Mouse (Mus musculus): ENCODE results near the gene Zfp36. TPM values are rescaled to one million over a fixed set of nuclear protein-coding genes. Genes with fewer than 3 reads are reported as not detected.
A peak's percentile ranks its signal among the peaks of the same experiment; 100 is the strongest.

Zfp36 gene
- polyA plus RNA-seq, 1 experiment from 2014 or later, result 18.5 TPM

DNA sequence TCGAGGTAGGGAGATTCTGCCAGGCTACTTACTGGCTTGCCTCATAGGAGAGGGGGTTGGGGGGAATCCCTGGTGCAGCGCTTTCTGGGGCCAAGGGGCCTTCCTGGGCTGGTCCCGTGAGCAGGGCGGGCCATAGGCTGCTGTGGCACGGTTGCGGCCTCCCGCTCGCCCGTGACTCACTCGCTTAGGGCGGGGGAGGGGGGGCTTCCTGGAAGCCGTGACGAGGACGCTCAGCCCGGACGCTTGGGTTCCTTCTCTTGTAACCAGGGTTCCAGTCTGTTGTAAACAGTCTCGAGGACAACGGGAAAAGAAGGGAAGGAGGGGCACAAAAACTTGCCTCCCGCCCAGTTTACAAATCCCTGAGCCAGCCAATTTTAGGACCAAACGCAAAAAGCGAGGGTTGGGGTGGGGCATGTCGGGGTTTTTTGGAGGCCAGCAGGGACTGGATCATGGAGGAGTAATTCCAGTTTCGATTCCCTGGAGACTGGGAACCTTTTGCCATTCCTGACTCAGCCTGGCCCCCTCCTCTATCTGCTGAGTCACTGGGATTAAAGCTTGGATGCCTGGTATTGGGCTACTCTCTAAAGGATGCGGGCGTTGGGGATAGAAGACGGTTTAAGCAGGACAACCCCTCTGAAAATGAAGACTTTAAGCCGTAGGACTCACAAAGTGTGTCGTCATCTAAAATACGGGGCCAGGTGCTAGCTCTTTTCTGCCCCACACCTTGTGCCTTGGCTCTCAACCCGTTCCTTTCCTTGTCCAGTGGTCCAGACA lies 1.2 kb upstream of the Zfp36 start:
- H3K4me2 ChIP-seq (ENCODE audit: low read depth, low read length), result peak overlapping the region; percentile 66
- 0 out of 2 replicates have a peak, but pooled peaks cover 6% of the 10 kb centered on the region for H3K36me3 ChIP-seq (ENCODE audit: control insufficient read depth, insufficient read depth)
- H3K9me3 ChIP-seq (replicated peaks; ENCODE audit: control insufficient read depth, low read length), result no peaks in the 10 kb centered on the region
- H3K9ac ChIP-seq (ENCODE audit: low read length), result peak overlapping the region; percentile 70
- H3K27ac ChIP-seq (ENCODE audit: low read length), result peak overlapping the region; percentile 97
- peaks cover 61% of the 10 kb centered on the region for H3K4me1 ChIP-seq (ENCODE audit: control insufficient read depth, insufficient read depth, low read length)
- ATAC-seq (replicated peaks; ENCODE audit: extremely low read depth, insufficient read depth, low FRiP score), result peak; percentile 37
- H3K4me3 ChIP-seq (ENCODE audit: low read length), result peak overlapping the region; percentile 42
- 7% methylated on average over 30 of the region's 30 CpGs for WGBS
- no peaks in the 10 kb centered on the region for H3K27me3 ChIP-seq (ENCODE audit: control insufficient read depth, insufficient read depth, low read length)

GRCm38 (mm10) chr7:28378769-28379651 lies 1.0 kb downstream of the Zfp36 start:
- no peaks in the 10 kb centered on the region for H3K27me3 ChIP-seq (ENCODE audit: control insufficient read depth, insufficient read depth, low read length)
- H3K9me3 ChIP-seq (replicated peaks; ENCODE audit: control insufficient read depth, low read length), result no peaks in the 10 kb centered on the region
- H3K4me3 ChIP-seq (ENCODE audit: low read length), result peak overlapping the region; percentile 81
- H3K4me2 ChIP-seq (ENCODE audit: low read depth, low read length), result peak overlapping the region; percentile 93
- H3K4me1 ChIP-seq (ENCODE audit: control insufficient read depth, insufficient read depth, low read length), result peaks cover 68% of the 10 kb centered on the region
- peak; percentile 50 for ATAC-seq (replicated peaks; ENCODE audit: extremely low read depth, insufficient read depth, low FRiP score)
- H3K27ac ChIP-seq (ENCODE audit: low read length), result peak overlapping the region; percentile 97
- 0 out of 2 replicates have a peak, but pooled peaks cover 3% of the 10 kb centered on the region for H3K36me3 ChIP-seq (ENCODE audit: control insufficient read depth, insufficient read depth)
- WGBS, result under 1% methylated on average over 53 of the region's 53 CpGs
- peak overlapping the region; percentile 92 for H3K9ac ChIP-seq (ENCODE audit: low read length)

GRCm38 (mm10) chr7:28378066-28378690 lies 1.9 kb downstream of the Zfp36 start:
- peak overlapping the region; percentile 81 for H3K4me3 ChIP-seq (ENCODE audit: low read length)
- WGBS, result 19% methylated on average over 32 of the region's 32 CpGs
- H3K4me2 ChIP-seq (ENCODE audit: low read depth, low read length), result peak overlapping the region; percentile 93
- 0 out of 2 replicates have a peak, but pooled peaks cover 3% of the 10 kb centered on the region for H3K36me3 ChIP-seq (ENCODE audit: control insufficient read depth, insufficient read depth)
- no peaks in the 10 kb centered on the region for H3K9me3 ChIP-seq (replicated peaks; ENCODE audit: control insufficient read depth, low read length)
- peak overlapping the region; percentile 97 for H3K27ac ChIP-seq (ENCODE audit: low read length)
- no peak for ATAC-seq (replicated peaks; ENCODE audit: extremely low read depth, insufficient read depth, low FRiP score)
- H3K4me1 ChIP-seq (ENCODE audit: control insufficient read depth, insufficient read depth, low read length), result peaks cover 62% of the 10 kb centered on the region
- H3K27me3 ChIP-seq (ENCODE audit: control insufficient read depth, insufficient read depth, low read length), result no peaks in the 10 kb centered on the region
- H3K9ac ChIP-seq (ENCODE audit: low read length), result peak overlapping the region; percentile 92

DNA sequence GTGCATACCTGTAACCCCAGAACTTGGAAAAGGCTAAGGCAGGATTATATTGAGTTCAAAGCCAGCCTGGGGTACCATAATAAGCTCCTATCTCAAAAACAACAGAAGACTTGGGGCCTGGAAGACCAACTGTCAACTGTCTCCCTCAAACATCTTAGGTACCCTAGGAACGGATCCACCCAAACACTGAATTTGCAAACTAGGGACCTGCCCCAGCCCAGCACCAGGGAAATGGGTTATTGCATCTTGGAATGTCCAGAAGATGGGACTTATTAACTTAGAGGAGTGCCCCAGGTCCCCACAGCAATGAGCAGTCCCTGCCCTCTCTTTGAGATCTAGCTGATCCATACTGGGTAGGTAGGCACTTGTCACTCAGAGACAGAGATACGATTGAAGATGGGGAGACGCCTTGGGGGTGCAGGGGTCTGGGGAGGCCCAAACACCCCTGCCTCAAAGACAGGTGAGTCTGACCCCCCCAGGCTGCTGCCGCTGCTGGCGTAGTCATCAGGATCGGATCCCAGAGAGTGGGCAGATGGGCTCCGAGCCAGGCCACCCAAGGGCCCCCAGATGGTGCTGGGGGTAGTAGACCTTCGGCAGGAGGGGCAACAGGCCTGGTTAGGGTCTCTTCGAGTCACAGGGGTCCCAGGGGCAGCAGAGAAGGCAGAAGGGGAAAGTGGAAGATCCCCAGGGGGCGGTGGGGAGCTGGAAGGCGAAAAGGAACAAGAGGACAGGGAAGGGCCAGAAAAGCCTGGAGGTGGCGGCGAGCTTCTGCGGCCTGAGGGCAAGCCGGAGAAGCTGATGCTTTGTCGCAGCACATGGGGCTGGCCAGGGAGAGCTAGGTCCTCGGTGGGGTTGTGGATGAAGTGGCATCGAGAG lies 2.6 kb downstream of the Zfp36 start:
- Histone ChIP-seq H3K9ac (ENCODE audit: low read length) (peak overlapping the region; percentile 92), H3K4me3 (ENCODE audit: low read length) (peak overlapping the region; percentile 81), H3K4me2 (ENCODE audit: low read depth, low read length) (peak overlapping the region; percentile 93), H3K27ac (ENCODE audit: low read length) (peak overlapping the region; percentile 97), H3K4me1 (ENCODE audit: control insufficient read depth, insufficient read depth, low read length) (peaks cover 55% of the 10 kb centered on the region), H3K9me3 (replicated peaks; ENCODE audit: control insufficient read depth, low read length) (no peaks in the 10 kb centered on the region), H3K27me3 (ENCODE audit: control insufficient read depth, insufficient read depth, low read length) (no peaks in the 10 kb centered on the region), H3K36me3 (ENCODE audit: control insufficient read depth, insufficient read depth) (0 out of 2 replicates have a peak, but pooled peaks cover 3% of the 10 kb centered on the region)
- ATAC-seq (replicated peaks; ENCODE audit: extremely low read depth, insufficient read depth, low FRiP score), result no peak
- WGBS, result 55% methylated on average over 18 of the region's 18 CpGs

- WGBS, result 6% methylated on average over 30 of the region's 30 CpGs
- H3K4me2 ChIP-seq (ENCODE audit: low read depth, low read length), result peak overlapping the region; percentile 93
- ATAC-seq (replicated peaks; ENCODE audit: extremely low read depth, insufficient read depth, low FRiP score), result no peak
- H3K27me3 ChIP-seq (ENCODE audit: control insufficient read depth, insufficient read depth, low read length), result no peaks in the 10 kb centered on the region
- H3K4me3 ChIP-seq (ENCODE audit: low read length), result peak overlapping the region; percentile 81
- H3K4me1 ChIP-seq (ENCODE audit: control insufficient read depth, insufficient read depth, low read length), result peaks cover 45% of the 10 kb centered on the region
- peak overlapping the region; percentile 92 for H3K9ac ChIP-seq (ENCODE audit: low read length)
- peak overlapping the region; percentile 100 for H3K27ac ChIP-seq (ENCODE audit: low read length)
- 0 out of 2 replicates have a peak, but pooled peaks cover 3% of the 10 kb centered on the region for H3K36me3 ChIP-seq (ENCODE audit: control insufficient read depth, insufficient read depth)
- no peaks in the 10 kb centered on the region for H3K9me3 ChIP-seq (replicated peaks; ENCODE audit: control insufficient read depth, low read length)
These were observed 3.9 kb downstream of the Zfp36 start for GRCm38 (mm10) chr7:28376011-28376771.

DNA sequence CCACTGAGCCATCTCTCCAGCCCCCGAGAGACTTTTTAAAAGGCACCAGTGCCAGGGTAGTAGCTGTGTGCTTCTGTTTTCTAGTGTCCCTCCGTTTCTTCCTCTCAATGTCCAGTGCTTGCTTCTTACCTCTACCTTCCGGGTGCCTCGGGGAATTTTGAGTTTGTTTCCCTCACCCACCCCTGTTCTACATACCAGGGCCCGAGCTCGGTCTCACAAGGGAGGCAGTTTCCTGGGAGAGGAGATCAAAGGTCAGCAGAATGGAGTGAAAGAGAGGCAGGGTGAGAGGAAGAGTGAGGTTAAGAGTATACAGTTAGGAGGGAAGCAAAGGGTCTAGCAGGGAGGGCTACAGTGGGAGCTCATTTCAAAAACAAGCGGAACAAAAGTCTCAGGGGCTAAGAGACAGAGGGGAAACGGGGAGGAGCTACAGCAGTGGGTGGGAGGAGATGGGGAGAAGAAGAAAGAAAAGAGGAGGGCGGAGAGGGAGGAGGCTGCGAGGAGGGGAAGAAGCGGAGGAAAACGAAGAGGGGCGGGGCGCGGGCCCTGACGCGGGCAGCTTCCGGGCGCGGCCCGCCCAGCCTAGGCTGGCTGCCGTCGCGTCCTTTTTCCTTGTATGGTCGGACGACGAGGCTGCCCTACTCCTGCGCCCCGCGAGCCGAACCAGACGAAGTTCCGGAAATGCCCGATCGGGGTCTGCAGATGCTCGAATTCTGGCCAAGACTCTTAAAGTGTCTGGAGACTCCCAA lies 4.7 kb downstream of the Zfp36 start:
- Histone ChIP-seq H3K27ac (ENCODE audit: low read length) (peak overlapping the region; percentile 100), H3K4me1 (ENCODE audit: control insufficient read depth, insufficient read depth, low read length) (peaks cover 45% of the 10 kb centered on the region), H3K4me3 (ENCODE audit: low read length) (peak overlapping the region; percentile 81), H3K4me2 (ENCODE audit: low read depth, low read length) (peak overlapping the region; percentile 93), H3K9ac (ENCODE audit: low read length) (peak overlapping the region; percentile 92), H3K27me3 (ENCODE audit: control insufficient read depth, insufficient read depth, low read length) (no peaks in the 10 kb centered on the region), H3K9me3 (replicated peaks; ENCODE audit: control insufficient read depth, low read length) (no peaks in the 10 kb centered on the region), H3K36me3 (ENCODE audit: control insufficient read depth, insufficient read depth) (0 out of 2 replicates have a peak, but pooled peaks cover 3% of the 10 kb centered on the region)
- WGBS, result under 1% methylated on average over 35 of the region's 36 CpGs
- peak; percentile 52 for ATAC-seq (replicated peaks; ENCODE audit: extremely low read depth, insufficient read depth, low FRiP score)

- H3K36me3 ChIP-seq (ENCODE audit: control insufficient read depth, insufficient read depth), result 0 out of 2 replicates have a peak, but pooled peaks cover 6% of the 10 kb centered on the region
- H3K27me3 ChIP-seq (ENCODE audit: control insufficient read depth, insufficient read depth, low read length), result no peaks in the 10 kb centered on the region
- H3K9ac ChIP-seq (ENCODE audit: low read length), result no peak overlapping the region; the same call in 1 of the 2 replicates
- H3K4me1 ChIP-seq (ENCODE audit: control insufficient read depth, insufficient read depth, low read length), result peaks cover 44% of the 10 kb centered on the region
- peak overlapping the region; percentile 81; the same call in 1 of the 2 replicates for H3K4me3 ChIP-seq (ENCODE audit: low read length)
- ATAC-seq (replicated peaks; ENCODE audit: extremely low read depth, insufficient read depth, low FRiP score), result no peak
- H3K27ac ChIP-seq (ENCODE audit: low read length), result peak overlapping the region; percentile 100
- H3K9me3 ChIP-seq (replicated peaks; ENCODE audit: control insufficient read depth, low read length), result no peaks in the 10 kb centered on the region
- H3K4me2 ChIP-seq (ENCODE audit: low read depth, low read length), result peak overlapping the region; percentile 93; the same call in 1 of the 2 replicates
- WGBS, result 77% methylated on average over 9 of the region's 10 CpGs
These were observed 5.4 kb downstream of the Zfp36 start for GRCm38 (mm10) chr7:28374647-28375046.
